Comparison of ENCODE assay signal across 14 mouse cellular contexts in the genomic region with DNA sequence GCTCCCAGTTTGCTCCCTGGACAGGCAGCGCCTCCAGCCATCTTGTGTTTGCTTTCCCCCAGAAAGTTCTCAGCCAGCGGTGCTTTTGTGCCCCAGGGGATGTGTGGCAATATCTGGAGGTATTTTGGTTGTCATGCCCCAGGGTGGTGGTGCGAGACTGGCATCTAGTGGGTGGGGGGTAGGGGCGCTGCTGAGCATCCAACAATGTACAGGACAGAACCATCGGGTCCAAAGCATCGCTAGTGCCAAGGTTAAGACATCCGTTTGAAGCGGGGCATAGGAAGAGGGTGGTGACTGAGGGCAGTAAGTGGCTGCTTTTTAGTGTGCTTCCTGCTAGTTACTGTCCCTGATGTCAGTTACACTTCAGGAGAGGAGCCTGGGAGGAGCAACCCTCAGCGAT. TPM values are rescaled to one million over a fixed set of nuclear protein-coding genes. Genes with fewer than 3 reads are reported as not detected.
DNase-seq lines count a peak whose midpoint lies in the region; ATAC-seq and TF ChIP-seq lines count a peak whose summit lies in the region.
"Had no signal": no experiment of that assay in that cellular context is flagged by ENCODE, and none has a peak within 500 bp of the region (broad histone marks: within the 10 kb centered on the region; RNA-seq: fewer than 3 reads in every experiment).

No protein-coding gene starts in this region.

- intact Hi-C loops in left cerebral cortex, adult 2 months (cut with DNase I), result loop anchor here (2.0 kb wide), 1 partner anchor 37 kb away; no protein-coding TSS in a partner anchor

- TF ChIP-seq CTCF in left cerebral cortex, adult 2 months (IDR thresholded peaks at IDR 0.05), result no peak
- TF ChIP-seq CTCF in liver, postnatal 0 days (IDR thresholded peaks at IDR 0.05; ENCODE audit: low read depth), result peak; percentile 61

- H3K4me1 ChIP-seq in liver, postnatal 0 days (ENCODE audit: insufficient read depth), result peaks cover 29% of the 10 kb centered on the region

- H3K9ac ChIP-seq in liver, postnatal 0 days (replicated peaks), result no peak overlapping the region

- peak overlapping the region; percentile 38 for H3K27ac ChIP-seq in left cerebral cortex, adult 2 months
- peak overlapping the region; percentile 25 for H3K27ac ChIP-seq in liver, postnatal 0 days (ENCODE audit: low read depth)

- H3K4me2 ChIP-seq in liver, postnatal 0 days (ENCODE audit: low read depth, low read length), result no peak overlapping the region

- peaks cover 14% of the 10 kb centered on the region for H3K36me3 ChIP-seq in liver, postnatal 0 days (replicated peaks; ENCODE audit: insufficient read depth, low read length)

- TF ChIP-seq EP300 in liver, postnatal 0 days (IDR thresholded peaks at IDR 0.05; ENCODE audit: low read depth), result no peak

- peak; percentile 68 for DNase-seq in cerebellum, adult 9-10 months
- DNase-seq in cerebellum, postnatal 4 days (ENCODE audit: low spot score in 2 of 2), result no peak
- DNase-seq in left cerebral cortex, adult 2 months (ENCODE audit: extremely low spot score in 1 of 2, low spot score in 2 of 2), result no peak
- no peak for DNase-seq in left cerebral cortex, adult 9 months (ENCODE audit: low spot score in 2 of 2)
- DNase-seq in A20 (ENCODE audit: low read depth, low spot score), result peak; percentile 76
- DNase-seq in liver, postnatal 0 days, result peak; percentile 50
- no peak for DNase-seq in urinary bladder, postnatal 10 days (ENCODE audit: low spot score)
- no peak for DNase-seq in frontal cortex, postnatal 10 days (ENCODE audit: low spot score in 2 of 2)
- DNase-seq: right cerebral cortex, postnatal 25 days had no signal

- WGBS in liver, postnatal 0 days (ENCODE audit: insufficient replicate concordance), result 64% methylated on average over 9 of the region's 9 CpGs

- no peak for ATAC-seq in liver, postnatal 0 days

- no peaks in the 10 kb centered on the region for H3K27me3 ChIP-seq in liver, postnatal 0 days (ENCODE audit: insufficient read depth, low read length)

- H3K9me3 ChIP-seq in liver, postnatal 0 days (ENCODE audit: low read length), result no peaks in the 10 kb centered on the region

- no peak overlapping the region for H3K4me3 ChIP-seq in left cerebral cortex, adult 2 months
- H3K4me3 ChIP-seq in liver, postnatal 0 days (ENCODE audit: low read depth, low read length), result no peak overlapping the region

RNA-seq across cellular contexts. Expression of a gene that starts 17.8 kb away (rescaled TPM):
- 10 to 100 TPM; 85.3 to 89.6 TPM for total RNA-seq in left cerebral cortex, adult 2 months (2021)
- 24.4 and 24.5 TPM in 2 replicates for polyA plus RNA-seq in liver, postnatal 0 days (2015; fragmentation: Nextera tagmentation; extraction: Ambion mirVana)

RNA-seq across cellular contexts. Expression of a gene that starts 43.5 kb away (rescaled TPM):
- total RNA-seq in left cerebral cortex, adult 2 months (2021), result not detected
- polyA plus RNA-seq in liver, postnatal 0 days (2015; fragmentation: Nextera tagmentation; extraction: Ambion mirVana), result not detected in 2 replicates
- total RNA-seq: ES-E14; hematopoietic stem cell, adult 5-6 weeks; layer of hippocampus, postnatal 25 days had no signal
- polyA plus RNA-seq: brain, embryonic 14.5 days; embryonic facial prominence, embryonic 14.5 days had no signal

Comparison
In these comparisons a context has a peak if more than half of its experiments do, and no peak if none do; other contexts are left out.
1. DNase-seq: peak in cerebellum, adult 9-10 months (single experiment), A20 (single experiment) and liver, postnatal 0 days (single experiment); none in cerebellum, postnatal 4 days (0 of 2), left cerebral cortex, adult 2 months (0 of 2), left cerebral cortex, adult 9 months (0 of 2), urinary bladder, postnatal 10 days (single experiment) and frontal cortex, postnatal 10 days (0 of 2).